Mouse (Mus musculus): ENCODE data around the gene Nudt19.
A peak's percentile ranks its signal among the peaks of the same experiment; 100 is the strongest.
"Not testable (repeated sequence)": the region's sequence is repeated elsewhere in the genome, so short reads cannot be mapped to it uniquely, and the experiment has no call there.

Gene Nudt19

GRCm38 (mm10) chr7:35556205-35556603 lies at the start of gene Nudt19:
Gene Nudt19 (minus strand): TSS chr7:35556304.
- no peak for DNase-seq (ENCODE audit: low spot score in 2 of 2)

- DNase-seq (ENCODE audit: low spot score in 2 of 2): no peak
Observed at GRCm38 (mm10) chr7:35602766-35603165, 46.7 kb upstream of the Nudt19 start.

DNA sequence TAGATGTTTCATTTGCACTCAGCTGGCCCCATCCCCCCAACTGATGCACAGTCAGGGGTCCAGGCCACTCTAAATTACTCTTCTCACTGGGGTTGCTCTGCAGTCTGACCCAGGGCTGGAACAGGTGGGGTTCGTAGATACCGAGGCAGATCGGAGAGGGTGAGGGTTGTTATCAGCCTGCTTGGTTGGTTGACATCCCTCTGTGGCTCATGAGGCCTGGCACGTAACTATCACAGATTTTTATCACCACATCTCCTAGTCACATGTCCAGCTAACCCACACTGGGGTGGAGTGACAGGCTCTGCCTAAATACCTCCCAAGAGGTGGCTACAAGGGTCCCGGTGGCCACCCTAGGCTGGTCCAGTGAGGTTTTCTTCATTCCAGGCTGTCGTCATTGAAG lies 45.0 kb upstream of the Nudt19 start:
- no peak for DNase-seq (ENCODE audit: low spot score in 2 of 2)

GRCm38 (mm10) chr7:35600031-35600430 lies 43.9 kb upstream of the Nudt19 start:
- no peak for DNase-seq (ENCODE audit: low spot score in 2 of 2)

GRCm38 (mm10) chr7:35599492-35599891 lies 43.4 kb upstream of the Nudt19 start:
- DNase-seq (ENCODE audit: low spot score in 2 of 2): no peak

GRCm38 (mm10) chr7:35594311-35594710 lies 38.2 kb upstream of the Nudt19 start:
- no peak for DNase-seq (ENCODE audit: low spot score in 2 of 2)

DNA sequence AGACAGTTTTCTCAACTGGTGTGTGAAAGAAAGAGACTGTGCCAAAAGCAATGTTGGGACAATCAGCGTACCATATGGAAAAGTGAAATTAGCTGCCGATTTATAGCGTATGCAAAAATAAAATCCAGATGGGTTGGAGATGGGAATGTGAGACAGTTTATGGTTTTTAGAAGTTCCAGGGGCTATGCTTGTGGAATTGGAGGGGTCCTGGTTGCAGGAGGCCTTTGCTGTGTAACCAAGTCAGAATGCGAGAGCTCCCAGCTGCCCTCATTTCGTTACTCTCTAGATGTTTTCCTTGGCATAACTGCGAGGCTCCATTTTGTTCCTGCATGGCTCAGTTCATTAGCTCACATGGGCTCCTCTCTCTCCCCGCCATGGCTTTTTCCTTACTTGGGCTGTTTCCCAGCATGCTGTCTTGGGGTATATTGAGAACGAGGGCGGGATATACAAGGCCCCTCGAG lies 34.7 kb upstream of the Nudt19 start:
- no peak for DNase-seq (ENCODE audit: low spot score in 2 of 2)

- no peak for DNase-seq (ENCODE audit: low spot score in 2 of 2)
Observed at GRCm38 (mm10) chr7:35589485-35589884, 33.4 kb upstream of the Nudt19 start.

DNA sequence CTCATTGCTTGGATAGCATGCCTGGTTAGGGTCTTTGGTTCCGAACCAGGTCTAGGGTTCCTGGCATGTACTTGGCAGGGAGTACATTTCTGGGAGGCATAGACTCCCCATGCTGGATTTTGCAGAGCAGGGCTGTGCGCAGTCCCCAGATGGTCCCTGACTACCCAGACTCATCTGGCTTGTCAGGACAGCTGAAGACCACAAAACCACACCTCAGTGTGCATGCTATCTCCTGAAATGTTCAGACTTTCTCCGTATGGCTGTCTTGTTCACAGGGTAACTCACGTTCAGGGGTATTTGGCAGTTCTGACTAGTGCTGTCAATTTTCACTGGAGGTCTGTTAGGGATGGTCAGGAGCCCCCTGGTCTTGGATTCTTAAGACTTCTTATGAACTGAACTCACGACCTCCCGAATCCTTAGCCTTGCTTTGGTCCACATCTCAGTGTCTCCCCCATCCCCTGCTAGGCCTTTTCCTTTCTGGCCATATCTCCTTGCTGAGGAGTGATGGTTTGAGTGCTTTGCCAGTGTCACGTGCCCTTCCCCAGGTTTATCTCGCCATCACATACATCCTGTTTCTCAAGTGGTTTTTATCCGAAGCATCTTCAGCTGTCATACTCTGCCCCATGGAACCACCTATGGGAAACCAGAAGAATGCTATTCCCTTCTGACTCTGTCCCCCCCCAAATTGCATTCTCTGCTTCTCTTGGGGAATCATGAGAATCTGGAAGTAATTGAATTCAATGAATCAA lies 32.8 kb upstream of the Nudt19 start:
- DNase-seq (ENCODE audit: low spot score in 2 of 2): no peak

DNA sequence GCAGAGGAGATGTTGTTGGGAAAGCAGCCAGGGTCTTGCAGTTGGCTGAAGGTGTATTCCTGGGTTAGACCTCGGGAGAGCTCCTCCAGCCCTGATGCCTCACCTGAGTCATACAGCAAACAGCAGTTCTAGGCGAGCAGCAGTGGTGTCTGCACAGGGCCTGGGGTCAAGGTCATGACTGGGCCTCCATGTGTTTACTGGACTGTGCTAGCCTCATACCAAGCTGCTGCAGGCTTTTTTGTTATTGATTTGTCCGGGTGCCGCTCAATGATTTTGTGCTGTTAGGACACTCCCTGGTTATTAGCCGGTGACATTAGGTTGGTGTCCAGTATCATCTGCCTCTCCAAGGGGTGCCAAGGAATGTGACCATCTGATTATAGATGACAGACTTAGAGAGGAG lies 31.6 kb upstream of the Nudt19 start:
- no peak for DNase-seq (ENCODE audit: low spot score in 2 of 2)

DNA sequence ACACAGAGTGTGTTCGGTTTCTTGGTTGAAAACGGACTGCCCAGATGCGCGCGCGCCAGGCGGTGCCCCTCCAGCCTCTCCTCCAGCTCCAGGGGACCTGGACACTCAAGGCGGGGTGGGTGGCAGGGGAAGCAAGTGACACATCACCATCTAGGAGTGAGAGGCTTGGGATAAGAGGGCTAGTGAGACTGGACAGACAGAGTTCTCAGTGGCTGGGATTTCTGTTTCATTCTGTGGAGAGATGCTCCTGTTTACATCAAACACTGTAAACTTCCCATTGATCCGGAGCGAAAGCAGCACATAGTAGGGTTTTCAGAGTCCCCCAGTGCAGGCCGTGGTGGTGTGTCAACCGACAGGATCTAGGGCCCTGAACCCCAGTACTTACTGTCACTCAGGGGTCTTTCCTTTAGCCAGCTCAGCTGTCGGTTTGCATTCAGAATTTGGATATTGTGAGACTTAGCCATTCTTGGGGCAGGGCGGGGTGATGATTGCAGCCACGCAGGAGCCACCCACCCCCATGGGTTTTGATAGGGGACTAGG lies 30.9 kb upstream of the Nudt19 start:
- no peak for DNase-seq (ENCODE audit: low spot score in 2 of 2)

DNA sequence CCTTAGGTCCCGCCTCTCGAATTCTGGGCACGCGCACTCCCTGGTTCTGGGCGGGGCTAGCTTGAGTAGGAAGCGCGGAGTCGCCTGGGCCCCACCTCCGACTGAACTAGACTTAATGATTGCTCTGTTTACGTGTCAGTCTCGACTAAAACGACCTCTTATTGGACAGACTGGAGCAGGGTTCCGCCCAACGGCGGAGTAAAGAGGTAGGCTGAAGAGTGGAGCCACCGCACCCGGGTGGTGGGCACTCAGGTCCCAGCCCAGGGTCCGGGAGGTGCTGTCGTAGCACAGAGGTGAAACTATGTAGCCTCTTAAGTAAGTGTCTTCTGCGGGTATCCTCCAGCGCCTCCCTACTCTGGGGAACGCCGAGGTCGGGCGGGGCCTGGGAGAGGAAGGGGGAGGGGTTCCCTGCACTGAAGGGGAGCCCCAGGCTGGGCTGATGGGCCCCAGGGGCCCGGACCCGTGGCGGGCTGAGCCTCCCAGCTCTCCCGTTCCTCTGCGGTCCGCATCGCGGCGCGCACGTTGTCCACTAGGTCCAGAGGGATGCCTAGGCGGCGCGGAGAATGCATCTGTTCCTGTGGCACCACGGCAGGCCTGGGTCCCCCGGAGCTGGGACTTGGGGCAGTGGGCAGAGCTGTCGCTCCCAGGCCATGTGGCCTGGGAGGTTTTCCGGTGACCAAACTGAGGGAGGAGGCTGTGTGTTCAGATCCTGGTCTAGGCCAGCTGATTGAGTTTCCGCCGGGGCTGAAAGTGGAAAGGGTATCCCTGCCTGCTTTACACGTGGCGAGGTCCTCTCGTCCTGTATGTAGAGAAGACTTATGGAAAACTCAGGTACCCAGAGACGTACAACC lies 30.2 kb upstream of the Nudt19 start, which contains the start of gene Ankrd27:
TSS of gene Ankrd27 (plus strand) at position 190 of the 851 bp plus-strand sequence.
- peak; percentile 91 to 92 for DNase-seq (ENCODE audit: low spot score in 2 of 2)

DNA sequence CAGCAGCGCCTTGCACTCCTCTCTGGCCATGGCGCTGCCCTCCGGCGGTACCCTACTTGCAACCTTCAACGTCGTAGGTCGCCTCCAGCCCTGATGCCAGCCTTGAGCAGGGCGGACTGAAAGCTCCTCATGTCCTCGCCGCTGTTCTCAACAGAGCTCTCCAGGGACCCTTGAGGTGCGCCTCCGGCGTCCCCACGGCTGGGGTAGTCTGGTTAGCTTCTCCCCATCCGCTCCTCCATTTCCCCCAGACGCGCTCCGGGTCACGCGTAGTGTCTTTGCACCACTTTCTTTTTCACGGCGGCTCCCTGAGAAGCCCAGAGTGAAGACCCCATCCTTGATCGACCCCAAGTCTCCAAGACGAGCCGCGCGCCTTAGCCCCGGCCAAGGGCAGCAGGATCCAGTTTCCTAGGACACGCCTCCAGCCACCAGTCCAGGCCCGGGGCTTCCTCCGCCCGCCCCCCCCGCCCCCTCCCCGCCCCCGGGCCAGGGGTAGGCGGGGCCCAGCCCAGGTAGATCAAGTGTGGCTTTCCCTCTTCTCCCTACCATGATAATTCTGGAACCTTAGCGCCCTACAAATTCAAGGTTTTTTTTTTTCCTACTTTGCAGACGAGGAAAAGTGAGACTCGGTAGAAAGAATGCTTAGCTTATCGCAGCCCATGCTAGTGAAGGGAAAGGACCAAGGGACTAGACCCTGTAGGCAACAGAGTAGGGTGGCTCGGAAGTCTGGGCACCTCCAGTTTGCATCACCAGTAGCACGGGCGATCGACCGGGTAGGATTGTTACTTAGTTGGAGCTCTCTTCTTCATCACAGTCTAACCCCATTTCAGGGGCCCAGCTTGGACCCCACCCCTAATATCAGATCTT lies 29.3 kb upstream of the Nudt19 start, which contains the start of gene Rgs9bp:
TSS of gene Rgs9bp (minus strand) at position 392 of the 864 bp plus-strand sequence.
- DNase-seq (ENCODE audit: low spot score in 2 of 2): peak; percentile 45 to 47

DNA sequence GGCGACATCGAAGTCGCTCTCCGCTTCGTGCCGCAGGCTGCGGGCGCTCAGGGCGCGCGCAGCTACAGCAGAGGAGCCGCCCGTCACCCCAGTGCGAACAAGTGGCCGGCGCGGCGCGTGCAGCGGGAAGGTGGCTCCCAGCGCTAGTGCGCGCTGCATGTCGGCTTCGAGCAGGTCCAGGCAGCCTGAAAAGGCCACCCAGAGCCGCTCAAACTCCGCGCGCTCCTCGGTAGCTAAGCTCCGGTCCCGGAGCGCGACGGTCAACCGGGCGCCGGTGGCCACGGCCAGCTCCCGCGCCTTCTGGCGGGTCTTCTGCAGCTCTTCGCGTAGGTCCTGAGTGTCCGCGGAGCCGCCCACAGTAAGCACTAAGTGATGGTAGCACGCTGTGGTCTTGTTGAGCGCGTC lies 28.7 kb upstream of the Nudt19 start:
- DNase-seq (ENCODE audit: low spot score in 2 of 2): peak in 1 of 2 experiments; percentile 35

DNA sequence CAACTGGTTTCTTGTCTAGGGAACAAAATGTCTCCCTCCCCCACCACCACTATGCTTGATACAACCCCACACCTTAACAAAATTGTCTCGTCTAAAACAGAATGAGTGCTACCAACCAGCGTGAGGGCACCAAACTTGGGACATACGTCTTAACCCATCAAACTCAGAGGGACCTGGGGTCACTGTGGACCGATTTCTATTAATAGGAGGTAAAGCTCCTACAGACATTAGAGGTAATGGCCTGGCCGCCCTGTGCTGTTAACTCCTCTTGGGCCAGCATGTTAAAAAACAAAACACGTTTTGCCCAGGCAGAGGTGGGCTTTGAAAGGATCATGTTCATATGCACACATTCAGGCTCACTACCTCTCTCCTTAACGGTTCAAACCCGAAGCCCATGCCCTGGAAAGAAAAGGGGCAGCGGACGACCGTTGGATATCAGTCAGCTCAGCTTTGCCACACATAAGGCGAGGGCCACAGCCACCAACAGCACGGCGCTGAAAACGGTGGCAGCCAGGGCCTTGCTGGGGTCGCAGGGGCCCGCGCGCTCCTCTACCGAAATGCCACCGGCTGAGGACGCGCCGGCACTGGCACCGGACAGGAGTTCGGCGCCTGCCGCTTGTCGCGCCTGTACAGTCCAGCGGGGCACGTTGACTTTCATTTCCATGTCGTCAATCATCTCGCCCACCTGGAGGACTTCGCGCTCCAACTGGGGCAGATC lies 28.1 kb upstream of the Nudt19 start:
- DNase-seq (ENCODE audit: low spot score in 2 of 2): peak in 1 of 2 experiments; percentile 8

GRCm38 (mm10) chr7:35583476-35584025 lies 27.4 kb upstream of the Nudt19 start:
- no peak for DNase-seq (ENCODE audit: low spot score in 2 of 2)

DNA sequence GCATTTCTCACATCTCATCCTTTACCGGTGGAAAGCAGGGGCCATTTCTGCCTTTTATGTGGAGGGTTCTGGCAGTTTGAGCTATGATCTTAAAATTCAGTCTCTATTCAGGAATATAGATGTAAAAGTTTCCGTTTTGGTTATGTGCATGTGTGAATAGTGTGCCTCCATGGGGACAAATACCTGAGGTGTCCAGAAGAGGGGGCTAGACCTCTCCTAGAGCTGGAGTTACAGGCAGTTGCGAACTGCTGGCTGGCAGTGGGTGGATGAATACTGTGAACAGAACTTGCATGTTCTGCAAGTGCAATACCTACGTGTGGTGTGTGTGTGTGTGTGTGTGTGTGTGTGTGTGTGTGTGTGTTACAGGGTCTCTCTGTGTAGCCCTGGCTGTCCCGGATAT lies 26.6 kb upstream of the Nudt19 start:
- peak in 1 of 2 experiments; percentile 21 for DNase-seq (ENCODE audit: low spot score in 2 of 2)

GRCm38 (mm10) chr7:35579849-35580248 lies 23.7 kb upstream of the Nudt19 start:
- DNase-seq (ENCODE audit: low spot score in 2 of 2): peak in 1 of 2 experiments; percentile 49

- not testable (repeated sequence) for DNase-seq (ENCODE audit: low spot score in 2 of 2)
Observed at GRCm38 (mm10) chr7:35570883-35571282, 14.8 kb upstream of the Nudt19 start.

GRCm38 (mm10) chr7:35569724-35570123 lies 13.6 kb upstream of the Nudt19 start:
- not testable (repeated sequence) for DNase-seq (ENCODE audit: low spot score in 2 of 2)
